Mouse (Mus musculus): ENCODE data around the gene Hivep3. TPM values are rescaled to one million over a fixed set of nuclear protein-coding genes. Genes with fewer than 3 reads are reported as not detected.
A peak's percentile ranks its signal among the peaks of the same experiment; 100 is the strongest.

The Hivep3 gene
- polyA plus RNA-seq, 1 experiment, result 14.8 TPM

DNA sequence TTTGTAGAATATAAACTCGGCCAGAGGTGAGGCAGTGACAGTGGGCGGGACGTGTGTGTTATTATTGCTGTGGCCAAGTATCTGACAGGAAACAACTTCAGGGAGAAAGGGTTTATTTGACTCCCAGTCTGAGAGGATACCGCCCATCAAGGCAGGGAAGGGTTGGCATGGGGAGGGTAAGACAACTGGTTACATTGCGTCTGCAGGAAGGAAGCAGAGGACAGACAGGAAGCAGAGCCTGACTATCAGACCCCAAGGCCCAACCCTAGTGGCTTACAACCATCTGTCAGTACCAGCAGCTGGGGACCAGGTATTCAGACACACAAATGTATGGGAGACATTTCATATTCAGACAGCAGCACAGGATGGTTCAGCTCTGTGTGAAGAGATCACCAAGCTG lies 144.6 kb downstream of the Hivep3 start:
- TF ChIP-seq CTCF (IDR thresholded peaks at IDR 0.05; ENCODE audit: borderline replicate concordance, extremely low read depth, insufficient read depth, insufficient read length), result no peak
- no peak for TF ChIP-seq POLR2A (IDR thresholded peaks at IDR 0.05; ENCODE audit: borderline replicate concordance, extremely low read depth, insufficient read depth, insufficient read length, poor library complexity, severe bottlenecking)
- no peak for DNase-seq (ENCODE audit: low read depth)

GRCm38 (mm10) chr4:119879671-119880070 lies 146.1 kb downstream of the Hivep3 start:
- peak; percentile 38 for DNase-seq (ENCODE audit: low read depth)
- TF ChIP-seq POLR2A (IDR thresholded peaks at IDR 0.05; ENCODE audit: borderline replicate concordance, extremely low read depth, insufficient read depth, insufficient read length, poor library complexity, severe bottlenecking) (no peak), CTCF (IDR thresholded peaks at IDR 0.05; ENCODE audit: borderline replicate concordance, extremely low read depth, insufficient read depth, insufficient read length) (no peak)

GRCm38 (mm10) chr4:119880270-119880669 lies 146.7 kb downstream of the Hivep3 start:
- TF ChIP-seq CTCF (IDR thresholded peaks at IDR 0.05; ENCODE audit: borderline replicate concordance, extremely low read depth, insufficient read depth, insufficient read length) (no peak), POLR2A (IDR thresholded peaks at IDR 0.05; ENCODE audit: borderline replicate concordance, extremely low read depth, insufficient read depth, insufficient read length, poor library complexity, severe bottlenecking) (no peak)
- no peak for DNase-seq (ENCODE audit: low read depth)

DNA sequence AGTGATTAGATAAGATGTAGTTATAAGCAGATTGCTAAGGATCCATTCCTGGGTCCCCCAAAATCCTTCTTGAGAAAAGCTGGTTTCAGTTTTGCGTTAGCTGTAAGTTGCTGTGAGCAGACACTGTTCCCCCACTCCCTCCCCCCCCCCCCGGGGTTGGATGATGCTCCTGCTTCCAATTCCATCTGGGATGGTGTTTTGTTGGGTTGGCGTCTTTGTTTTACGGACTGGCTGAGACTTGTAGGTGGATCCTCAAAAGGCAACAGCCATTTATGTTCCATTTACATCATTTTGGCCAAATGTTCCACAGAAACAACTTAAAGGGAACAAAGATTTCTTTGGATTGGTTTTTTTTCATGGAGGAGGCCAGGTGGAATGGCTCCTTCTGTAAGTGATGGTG lies 147.7 kb downstream of the Hivep3 start:
- TF ChIP-seq POLR2A (IDR thresholded peaks at IDR 0.05; ENCODE audit: borderline replicate concordance, extremely low read depth, insufficient read depth, insufficient read length, poor library complexity, severe bottlenecking) (no peak), CTCF (IDR thresholded peaks at IDR 0.05; ENCODE audit: borderline replicate concordance, extremely low read depth, insufficient read depth, insufficient read length) (no peak)
- DNase-seq (ENCODE audit: low read depth), result no peak

- no peak for TF ChIP-seq CTCF (IDR thresholded peaks at IDR 0.05; ENCODE audit: borderline replicate concordance, extremely low read depth, insufficient read depth, insufficient read length)
- no peak for TF ChIP-seq POLR2A (IDR thresholded peaks at IDR 0.05; ENCODE audit: borderline replicate concordance, extremely low read depth, insufficient read depth, insufficient read length, poor library complexity, severe bottlenecking)
- DNase-seq (ENCODE audit: low read depth), result no peak
These were observed 148.8 kb downstream of the Hivep3 start for GRCm38 (mm10) chr4:119882401-119882800.

- TF ChIP-seq CTCF (IDR thresholded peaks at IDR 0.05; ENCODE audit: borderline replicate concordance, extremely low read depth, insufficient read depth, insufficient read length) (no peak), POLR2A (IDR thresholded peaks at IDR 0.05; ENCODE audit: borderline replicate concordance, extremely low read depth, insufficient read depth, insufficient read length, poor library complexity, severe bottlenecking) (no peak)
- no peak for DNase-seq (ENCODE audit: low read depth)
These were observed 149.2 kb downstream of the Hivep3 start for GRCm38 (mm10) chr4:119882814-119883213.

DNA sequence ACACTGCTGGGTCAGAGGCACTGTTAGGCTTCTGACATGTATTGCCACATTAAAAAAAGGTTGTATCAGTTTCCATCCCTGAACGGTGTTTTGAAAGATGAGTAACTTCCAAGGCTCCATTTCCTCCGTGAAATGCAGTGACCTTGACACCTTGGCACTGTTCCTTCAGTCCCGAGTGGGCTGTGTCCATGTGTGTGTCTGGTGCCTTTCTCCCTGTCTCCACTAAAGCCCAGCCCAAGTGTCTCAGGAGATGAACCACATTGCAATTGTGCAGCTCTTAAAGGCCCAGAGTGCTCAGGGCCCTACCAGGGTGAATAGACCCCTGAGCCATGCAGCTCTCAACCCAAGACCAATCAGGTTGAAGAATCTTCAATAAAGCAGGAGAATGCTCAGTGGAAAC lies 153.0 kb downstream of the Hivep3 start:
- no peak for DNase-seq (ENCODE audit: low read depth)

GRCm38 (mm10) chr4:119887523-119888177 lies 154.1 kb downstream of the Hivep3 start:
- no peak for TF ChIP-seq CTCF (IDR thresholded peaks at IDR 0.05; ENCODE audit: borderline replicate concordance, extremely low read depth, insufficient read depth, insufficient read length)
- TF ChIP-seq POLR2A (IDR thresholded peaks at IDR 0.05; ENCODE audit: borderline replicate concordance, extremely low read depth, insufficient read depth, insufficient read length, poor library complexity, severe bottlenecking), result no peak
- DNase-seq (ENCODE audit: low read depth), result peak; percentile 19

More for the DNA sequence above, 153.0 kb downstream of the Hivep3 start:
- TF ChIP-seq CTCF (IDR thresholded peaks at IDR 0.05; ENCODE audit: borderline replicate concordance, extremely low read depth, insufficient read depth, insufficient read length) (no peak), POLR2A (IDR thresholded peaks at IDR 0.05; ENCODE audit: borderline replicate concordance, extremely low read depth, insufficient read depth, insufficient read length, poor library complexity, severe bottlenecking) (no peak)

GRCm38 (mm10) chr4:119889760-119890159 lies 156.2 kb downstream of the Hivep3 start:
- no peak for DNase-seq (ENCODE audit: low read depth)
- no peak for TF ChIP-seq POLR2A (IDR thresholded peaks at IDR 0.05; ENCODE audit: borderline replicate concordance, extremely low read depth, insufficient read depth, insufficient read length, poor library complexity, severe bottlenecking)
- no peak for TF ChIP-seq CTCF (IDR thresholded peaks at IDR 0.05; ENCODE audit: borderline replicate concordance, extremely low read depth, insufficient read depth, insufficient read length)

- peak; percentile 63 for DNase-seq (ENCODE audit: low read depth)
These were observed 159.7 kb downstream of the Hivep3 start for GRCm38 (mm10) chr4:119893255-119893779.

DNA sequence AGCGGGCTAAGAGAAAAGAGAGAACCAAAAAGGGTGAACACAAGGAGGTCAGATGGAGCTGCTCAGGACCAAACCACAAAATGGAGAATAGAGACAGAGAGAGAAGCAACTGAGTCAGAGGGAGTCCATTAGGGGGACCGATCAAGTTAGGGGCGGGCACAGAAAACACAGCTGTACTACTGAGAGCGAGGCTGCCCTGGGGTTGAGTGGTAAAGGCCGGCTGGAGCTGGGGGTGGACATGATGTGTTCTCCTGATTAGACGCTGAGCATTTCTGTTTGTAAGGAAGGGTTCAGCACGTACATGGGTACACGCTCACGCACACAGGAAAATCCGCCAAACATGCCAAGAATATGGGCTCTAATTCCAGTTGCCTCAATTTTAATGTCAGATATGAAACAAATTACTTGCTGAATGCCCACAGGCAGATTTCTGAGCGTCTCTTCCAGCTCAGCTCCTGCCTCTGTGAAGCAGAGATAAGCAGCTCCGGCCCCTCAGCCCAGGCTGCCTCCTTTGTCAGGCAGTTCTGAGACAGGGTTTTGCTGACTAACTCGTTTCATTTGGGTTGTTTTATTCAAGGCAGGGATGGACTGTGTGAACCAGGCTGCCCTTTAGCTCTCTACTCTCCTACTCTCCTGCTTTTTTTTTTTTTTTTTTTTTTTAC lies 161.3 kb downstream of the Hivep3 start:
- TF ChIP-seq CTCF (IDR thresholded peaks at IDR 0.05; ENCODE audit: borderline replicate concordance, extremely low read depth, insufficient read depth, insufficient read length) (no peak), POLR2A (IDR thresholded peaks at IDR 0.05; ENCODE audit: borderline replicate concordance, extremely low read depth, insufficient read depth, insufficient read length, poor library complexity, severe bottlenecking) (no peak)
- DNase-seq (ENCODE audit: low read depth), result peak; percentile 79

More at GRCm38 (mm10) chr4:119893255-119893779, 159.7 kb downstream of the Hivep3 start:
- TF ChIP-seq CTCF (IDR thresholded peaks at IDR 0.05; ENCODE audit: borderline replicate concordance, extremely low read depth, insufficient read depth, insufficient read length) (no peak), POLR2A (IDR thresholded peaks at IDR 0.05; ENCODE audit: borderline replicate concordance, extremely low read depth, insufficient read depth, insufficient read length, poor library complexity, severe bottlenecking) (no peak)
